Mouse (Mus musculus) erythroblast, embryonic 14.5 days (primary cell): ENCODE results near the gene Il1rl1.

ENCODE experiments used
- GATA1 ChIP-seq: IDR thresholded peaks from 2 replicates; pipeline ENCODE4 v1.6.1; 2012; ENCODE audit warnings: low read length, inconsistent platforms, mixed read lengths
- TAL1 ChIP-seq: IDR thresholded peaks from 3 replicates; pipeline ENCODE4 v1.6.1; 2012; ENCODE audit warnings: low read length, inconsistent platforms, mixed read lengths

DNA sequence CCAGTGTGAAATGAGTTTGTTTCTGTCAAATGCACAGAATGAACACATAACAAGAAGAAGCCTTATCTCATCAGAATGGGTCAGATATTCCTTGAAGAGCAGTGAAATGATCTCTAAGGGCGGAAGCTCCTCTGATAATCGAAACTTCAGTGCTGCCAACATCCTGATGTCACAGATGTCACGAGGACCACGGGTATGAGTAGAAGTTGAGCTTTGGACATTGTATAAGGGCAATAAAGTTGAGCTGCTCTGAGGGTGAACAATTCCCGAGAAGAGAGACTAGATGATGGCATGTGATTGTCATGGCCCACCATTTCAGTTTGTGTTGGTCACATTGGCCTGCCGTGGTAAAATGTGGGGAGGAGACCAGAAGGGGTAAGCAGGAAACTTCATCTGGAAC is 5.5 kb upstream of the Il1rl1 start:
- no peak for TF ChIP-seq GATA1
- TF ChIP-seq TAL1, result no peak
